Mouse (Mus musculus): ENCODE data around the gene Slc46a1.

The Slc46a1 gene

DNA sequence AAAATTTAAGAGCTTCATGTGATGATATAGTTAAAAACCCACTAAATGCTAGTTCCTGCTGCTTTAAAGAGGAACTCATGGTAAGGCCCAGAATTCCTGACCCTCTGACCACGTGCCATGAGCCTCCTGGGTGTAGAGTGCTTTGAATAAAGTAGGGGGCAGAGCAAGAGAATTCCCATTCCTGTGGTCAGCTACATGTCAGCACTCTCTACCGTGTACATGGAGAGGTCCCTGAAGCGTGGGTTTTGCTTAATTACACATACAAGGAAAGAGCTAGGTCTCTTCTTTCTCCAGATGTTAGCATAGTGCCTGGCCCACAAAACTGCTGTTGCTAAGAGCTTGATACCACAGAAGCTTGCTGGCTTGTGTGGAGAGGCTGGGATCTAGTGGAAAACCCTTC lies 39.9 kb downstream of the Slc46a1 start:
- DNase-seq = no peak

DNA sequence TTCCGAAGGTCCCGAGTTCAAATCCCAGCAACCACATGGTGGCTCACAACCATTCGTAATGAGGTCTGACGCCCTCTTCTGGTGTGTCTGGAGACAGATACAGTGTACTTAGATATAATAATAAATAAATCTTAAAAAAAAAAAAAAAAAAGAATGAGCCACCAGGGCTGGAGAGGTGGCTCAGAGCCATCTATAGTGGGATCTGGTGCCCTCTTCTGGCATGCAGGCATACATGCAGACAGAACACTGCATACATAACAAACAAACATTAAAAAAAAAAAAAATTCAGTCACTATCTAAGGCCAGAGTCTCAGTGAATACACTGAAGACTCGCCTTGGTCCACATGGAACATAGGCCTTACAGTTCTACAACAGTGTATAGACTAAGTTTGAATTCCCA lies 43.7 kb downstream of the Slc46a1 start:
- no peak for DNase-seq

DNA sequence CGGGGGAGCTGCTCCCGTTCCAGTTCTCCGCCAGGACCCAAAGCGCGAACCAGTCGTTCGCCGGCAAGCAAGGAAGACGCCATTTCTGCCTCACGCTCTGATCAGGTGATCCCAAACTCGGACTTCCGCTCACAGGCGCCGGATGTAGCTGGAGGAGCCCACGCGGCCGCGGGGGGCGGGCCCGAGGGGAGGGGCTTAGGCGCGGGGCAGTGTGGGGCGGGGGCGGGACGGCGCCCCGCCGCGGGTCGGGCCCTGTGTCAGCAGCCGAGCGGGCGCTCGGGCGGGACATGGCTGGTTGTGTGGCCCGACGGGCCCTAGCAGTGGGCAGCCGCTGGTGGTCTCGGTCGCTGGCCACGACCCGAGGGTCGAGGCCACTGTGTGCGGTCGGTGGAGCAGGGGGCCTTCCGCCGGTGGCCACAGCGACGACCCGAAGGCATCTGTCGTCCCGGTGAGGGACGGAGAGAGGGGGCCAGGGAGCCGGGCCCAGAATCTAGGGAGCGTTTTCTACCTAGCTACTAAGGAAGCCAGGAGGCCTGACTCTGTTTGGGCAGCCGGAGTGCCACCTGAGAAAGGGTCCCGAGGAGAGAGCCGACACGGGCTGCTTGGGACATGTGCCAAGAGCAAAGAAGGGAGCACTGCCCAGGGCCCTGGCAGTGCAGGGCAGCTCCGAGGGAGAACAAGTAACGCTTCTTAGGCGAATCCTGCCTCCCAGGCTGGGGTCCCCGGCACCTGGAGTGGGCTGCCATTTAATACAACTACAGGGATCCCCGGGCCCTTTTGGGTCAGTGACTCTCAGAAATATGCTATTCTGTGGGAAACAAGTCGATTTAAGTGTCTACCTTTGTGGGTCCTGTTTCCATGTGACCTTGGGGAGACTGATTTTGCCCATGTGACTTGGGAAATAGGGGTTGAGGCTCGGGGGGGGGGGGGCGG lies 46.8 kb downstream of the Slc46a1 start, which contains the start of the genes Tmem199 and Poldip2:
Gene Tmem199, minus strand, starts transcription at position 148 of the 933 bp plus-strand sequence.
Gene Poldip2, plus strand, starts transcription at position 169 of the 933 bp plus-strand sequence.
- DNase-seq = peak; percentile 82

- DNase-seq = no peak
Measured at GRCm38 (mm10) chr11:78513106-78513790, 47.8 kb downstream of the Slc46a1 start.

DNA sequence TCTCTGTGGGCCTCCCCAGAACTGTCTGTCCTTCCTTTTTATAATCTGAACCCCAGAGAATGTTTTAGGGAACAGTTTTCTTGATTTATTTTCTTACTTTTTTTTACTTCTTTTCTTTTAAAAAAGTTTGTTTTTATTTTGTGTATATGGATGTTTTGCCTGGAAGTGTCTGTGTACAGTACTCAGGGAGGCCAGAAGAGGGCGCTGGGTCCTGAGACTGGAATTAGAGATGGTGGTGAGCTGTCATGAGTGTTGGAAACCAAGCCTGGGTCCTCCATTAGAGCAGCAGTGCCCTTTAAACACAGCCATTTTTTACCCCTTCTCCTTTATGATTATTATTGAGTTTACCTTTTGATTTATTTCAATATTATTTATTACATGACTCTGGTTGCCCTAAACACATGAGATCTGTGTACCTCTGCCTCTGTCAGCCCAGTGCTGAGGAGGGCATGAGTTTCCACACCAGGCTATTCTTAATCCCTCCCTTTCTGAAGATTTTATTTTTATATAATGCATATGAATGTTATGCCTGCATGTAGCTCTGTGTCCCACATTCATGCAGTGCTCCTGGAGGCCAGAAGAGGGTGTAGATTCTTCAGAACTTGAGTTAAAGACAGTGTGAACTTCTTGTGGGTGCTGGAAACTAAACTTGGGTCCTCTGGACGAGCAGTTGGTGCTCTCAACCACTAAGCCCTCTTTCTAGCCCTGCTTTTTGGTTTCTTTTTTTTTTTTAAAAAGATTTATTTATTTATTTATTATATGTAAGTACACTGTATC lies 50.2 kb downstream of the Slc46a1 start:
- DNase-seq = no peak

GRCm38 (mm10) chr11:78518931-78519330 lies 53.4 kb downstream of the Slc46a1 start:
- no peak for DNase-seq
